Mouse (Mus musculus): ENCODE data around the gene Gm13697.
"Not testable (repeated sequence)": the region's sequence is repeated elsewhere in the genome, so short reads cannot be mapped to it uniquely, and the experiment has no call there.

The Gm13697 gene

GRCm38 (mm10) chr2:83984443-83984842 is at the start of gene Gm13697:
Gm13697 (plus strand) TSS chr2:83984743.
- DNase-seq (ENCODE audit: low read depth): not testable (repeated sequence)

DNA sequence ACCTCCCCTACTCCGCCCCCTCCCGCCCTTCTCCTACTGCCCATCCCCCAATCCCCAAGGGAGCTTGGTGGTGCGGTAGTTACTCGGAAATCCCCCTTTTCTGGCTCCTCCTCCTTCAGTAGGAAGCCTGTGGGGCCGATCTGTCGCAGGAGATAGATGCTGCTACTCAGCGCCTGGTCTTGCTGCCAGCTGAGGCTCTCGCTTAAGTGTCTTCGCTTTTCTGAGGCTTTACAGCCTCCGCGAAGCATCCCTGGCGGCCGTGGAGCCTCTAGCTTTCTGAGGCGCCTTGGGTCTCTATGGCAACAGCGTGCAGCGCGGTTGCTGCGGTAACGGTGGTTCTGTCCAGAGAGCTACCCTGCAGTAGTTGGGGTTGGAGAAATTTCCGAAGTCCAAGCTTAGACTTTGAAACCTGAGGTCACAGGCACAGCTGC is 43.6 kb upstream of the Gm13697 start, which contains the start of gene Zswim2:
Gene Zswim2 (minus strand): TSS at position 298 of the 431 bp plus-strand sequence.
- DNase-seq (ENCODE audit: low read depth): peak; percentile 32

- DNase-seq (ENCODE audit: low read depth): no peak
These were observed 43.2 kb upstream of the Gm13697 start for GRCm38 (mm10) chr2:83941378-83941777.

DNA sequence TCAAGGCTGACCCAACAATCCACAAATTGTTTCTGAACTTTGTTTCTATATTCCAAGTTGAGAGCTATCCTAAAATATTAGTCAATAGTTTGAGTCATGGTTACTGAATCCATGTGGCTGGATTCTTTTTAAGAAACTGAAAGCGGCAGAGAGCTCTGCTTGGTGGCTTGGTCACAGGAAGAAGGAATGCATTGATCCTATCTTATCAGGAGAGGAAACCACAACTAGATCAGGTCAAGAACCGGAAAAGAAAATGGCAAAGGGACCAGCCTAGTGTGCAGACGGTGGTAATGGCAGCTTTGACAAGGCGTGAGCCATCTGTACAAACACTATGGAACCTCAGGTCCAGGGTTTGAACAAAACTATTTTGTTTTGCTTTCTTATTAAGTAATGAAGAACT is 42.8 kb upstream of the Gm13697 start:
- DNase-seq (ENCODE audit: low read depth): no peak

DNA sequence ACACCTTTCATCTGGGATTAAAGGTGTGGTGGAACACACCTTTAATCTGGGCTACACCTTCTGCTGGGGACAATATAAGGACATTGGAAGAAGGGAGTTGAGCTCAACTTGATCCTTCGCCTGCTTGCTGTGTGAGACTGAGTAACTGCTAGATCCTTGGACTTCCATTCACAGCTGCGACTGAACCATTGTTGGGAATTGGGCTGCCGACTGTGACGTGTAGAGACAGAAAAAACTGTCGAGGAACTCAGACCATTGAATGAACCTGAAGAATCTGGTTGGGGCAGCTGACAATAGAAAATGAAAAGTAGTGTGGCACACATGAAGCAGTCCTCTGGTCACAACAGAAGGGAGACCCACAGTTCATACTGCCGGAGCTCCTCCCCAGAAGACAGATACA is 29.1 kb upstream of the Gm13697 start, which contains the start of gene Gm13698:
Gene Gm13698 (plus strand): TSS at position 301 of the 400 bp plus-strand sequence.
- not testable (repeated sequence) for DNase-seq (ENCODE audit: low read depth)

DNA sequence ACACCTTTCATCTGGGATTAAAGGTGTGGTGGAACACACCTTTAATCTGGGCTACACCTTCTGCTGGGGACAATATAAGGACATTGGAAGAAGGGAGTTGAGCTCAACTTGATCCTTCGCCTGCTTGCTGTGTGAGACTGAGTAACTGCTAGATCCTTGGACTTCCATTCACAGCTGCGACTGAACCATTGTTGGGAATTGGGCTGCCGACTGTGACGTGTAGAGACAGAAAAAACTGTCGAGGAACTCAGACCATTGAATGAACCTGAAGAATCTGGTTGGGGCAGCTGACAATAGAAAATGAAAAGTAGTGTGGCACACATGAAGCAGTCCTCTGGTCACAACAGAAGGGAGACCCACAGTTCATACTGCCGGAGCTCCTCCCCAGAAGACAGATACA is 23.3 kb upstream of the Gm13697 start, which contains the start of gene Gm13693:
Gene Gm13693 (plus strand): TSS at position 301 of the 400 bp plus-strand sequence.
- not testable (repeated sequence) for DNase-seq (ENCODE audit: low read depth)

DNA sequence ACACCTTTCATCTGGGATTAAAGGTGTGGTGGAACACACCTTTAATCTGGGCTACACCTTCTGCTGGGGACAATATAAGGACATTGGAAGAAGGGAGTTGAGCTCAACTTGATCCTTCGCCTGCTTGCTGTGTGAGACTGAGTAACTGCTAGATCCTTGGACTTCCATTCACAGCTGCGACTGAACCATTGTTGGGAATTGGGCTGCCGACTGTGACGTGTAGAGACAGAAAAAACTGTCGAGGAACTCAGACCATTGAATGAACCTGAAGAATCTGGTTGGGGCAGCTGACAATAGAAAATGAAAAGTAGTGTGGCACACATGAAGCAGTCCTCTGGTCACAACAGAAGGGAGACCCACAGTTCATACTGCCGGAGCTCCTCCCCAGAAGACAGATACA is 17.5 kb upstream of the Gm13697 start, which contains the start of gene Gm13695:
Gene Gm13695 (plus strand): TSS at position 301 of the 400 bp plus-strand sequence.
- DNase-seq (ENCODE audit: low read depth): not testable (repeated sequence)

DNA sequence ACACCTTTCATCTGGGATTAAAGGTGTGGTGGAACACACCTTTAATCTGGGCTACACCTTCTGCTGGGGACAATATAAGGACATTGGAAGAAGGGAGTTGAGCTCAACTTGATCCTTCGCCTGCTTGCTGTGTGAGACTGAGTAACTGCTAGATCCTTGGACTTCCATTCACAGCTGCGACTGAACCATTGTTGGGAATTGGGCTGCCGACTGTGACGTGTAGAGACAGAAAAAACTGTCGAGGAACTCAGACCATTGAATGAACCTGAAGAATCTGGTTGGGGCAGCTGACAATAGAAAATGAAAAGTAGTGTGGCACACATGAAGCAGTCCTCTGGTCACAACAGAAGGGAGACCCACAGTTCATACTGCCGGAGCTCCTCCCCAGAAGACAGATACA is 11.7 kb upstream of the Gm13697 start, which contains the start of gene Gm13696:
Gene Gm13696 (plus strand): TSS at position 301 of the 400 bp plus-strand sequence.
- DNase-seq (ENCODE audit: low read depth): not testable (repeated sequence)

DNA sequence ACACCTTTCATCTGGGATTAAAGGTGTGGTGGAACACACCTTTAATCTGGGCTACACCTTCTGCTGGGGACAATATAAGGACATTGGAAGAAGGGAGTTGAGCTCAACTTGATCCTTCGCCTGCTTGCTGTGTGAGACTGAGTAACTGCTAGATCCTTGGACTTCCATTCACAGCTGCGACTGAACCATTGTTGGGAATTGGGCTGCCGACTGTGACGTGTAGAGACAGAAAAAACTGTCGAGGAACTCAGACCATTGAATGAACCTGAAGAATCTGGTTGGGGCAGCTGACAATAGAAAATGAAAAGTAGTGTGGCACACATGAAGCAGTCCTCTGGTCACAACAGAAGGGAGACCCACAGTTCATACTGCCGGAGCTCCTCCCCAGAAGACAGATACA is 5.9 kb upstream of the Gm13697 start, which contains the start of gene Gm13694:
Gene Gm13694 (plus strand): TSS at position 301 of the 400 bp plus-strand sequence.
- DNase-seq (ENCODE audit: low read depth): not testable (repeated sequence)

GRCm38 (mm10) chr2:83990253-83990652 is 5.7 kb downstream of the Gm13697 start, which contains the start of gene Gm13691:
Gm13691 (plus strand) TSS chr2:83990553.
- DNase-seq (ENCODE audit: low read depth): not testable (repeated sequence)

- peak; percentile 30 for DNase-seq (ENCODE audit: low read depth)
These were observed 9.2 kb downstream of the Gm13697 start for GRCm38 (mm10) chr2:83993639-83994255.

- not testable (repeated sequence) for DNase-seq (ENCODE audit: low read depth)
These were observed 10.0 kb downstream of the Gm13697 start for GRCm38 (mm10) chr2:83994526-83994925.

DNA sequence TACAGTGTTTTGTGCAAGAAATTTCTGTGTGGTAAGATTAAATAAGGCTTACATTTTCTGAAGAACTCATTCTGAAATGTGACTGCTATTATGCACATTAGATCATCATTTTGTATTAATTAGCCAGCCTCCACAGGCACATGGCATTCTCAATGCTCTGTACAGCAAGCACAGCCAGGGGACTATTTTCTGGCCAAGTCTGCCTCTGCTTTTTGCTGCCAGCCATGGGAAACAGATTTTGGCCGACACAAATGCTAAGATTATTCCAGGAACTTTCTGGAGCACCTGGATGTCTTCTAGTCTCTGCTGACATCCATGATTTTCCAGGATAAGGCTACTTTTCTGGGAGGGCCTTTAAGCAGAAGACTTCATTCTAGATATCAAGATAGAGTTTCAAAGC is 24.4 kb downstream of the Gm13697 start:
- no peak for DNase-seq (ENCODE audit: low read depth)

DNA sequence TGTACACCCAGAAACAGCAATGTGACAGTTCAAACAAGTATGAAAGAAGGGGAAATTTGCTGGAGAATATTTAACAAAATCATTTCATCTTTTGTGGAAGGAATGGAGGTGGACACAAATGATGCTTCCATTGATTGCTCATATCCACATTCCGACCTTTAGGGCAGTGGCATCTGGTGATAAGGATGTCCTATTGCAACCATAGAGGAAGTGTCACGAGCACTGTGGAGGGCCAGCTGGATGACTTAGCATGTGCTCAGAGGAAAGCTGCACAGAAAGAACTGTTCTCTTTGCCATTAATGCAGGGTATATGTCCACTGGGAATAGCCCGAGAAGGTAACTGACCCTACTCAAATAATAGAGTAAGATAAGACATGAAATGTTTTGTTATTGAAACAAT is 25.3 kb downstream of the Gm13697 start:
- DNase-seq (ENCODE audit: low read depth): no peak

- no peak for DNase-seq (ENCODE audit: low read depth)
These were observed 30.0 kb downstream of the Gm13697 start for GRCm38 (mm10) chr2:84014572-84014971.

GRCm38 (mm10) chr2:84016291-84016690 is 31.7 kb downstream of the Gm13697 start:
- not testable (repeated sequence) for DNase-seq (ENCODE audit: low read depth)

- peak; percentile 18 for DNase-seq (ENCODE audit: low read depth)
These were observed 33.8 kb downstream of the Gm13697 start for GRCm38 (mm10) chr2:84018330-84018729.

GRCm38 (mm10) chr2:84019519-84020305 is 35.2 kb downstream of the Gm13697 start:
- peak; percentile 41 for DNase-seq (ENCODE audit: low read depth)

DNA sequence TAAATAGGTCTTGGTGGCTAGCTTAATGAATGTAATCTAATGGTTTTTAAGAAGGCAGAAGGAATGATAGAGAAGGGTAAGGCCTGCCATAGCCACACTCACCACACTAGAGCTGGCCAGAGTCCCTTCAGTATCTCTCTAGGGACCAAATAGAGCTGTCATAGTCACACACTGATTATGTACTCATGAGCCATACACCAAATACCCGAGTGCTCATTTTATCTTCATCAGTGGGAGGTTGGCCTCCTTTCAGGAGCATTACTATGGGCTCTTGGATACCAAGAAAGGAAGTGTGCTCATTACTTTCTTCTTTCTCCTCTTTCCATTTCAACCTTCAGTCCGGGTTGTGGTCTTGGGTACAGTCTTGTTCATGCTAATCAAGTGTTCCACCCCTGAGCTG is 37.4 kb downstream of the Gm13697 start:
- DNase-seq (ENCODE audit: low read depth): no peak

- no peak for DNase-seq (ENCODE audit: low read depth)
These were observed 38.4 kb downstream of the Gm13697 start for GRCm38 (mm10) chr2:84022905-84023304.

- DNase-seq (ENCODE audit: low read depth): no peak
These were observed 38.8 kb downstream of the Gm13697 start for GRCm38 (mm10) chr2:84023319-84023718.

DNA sequence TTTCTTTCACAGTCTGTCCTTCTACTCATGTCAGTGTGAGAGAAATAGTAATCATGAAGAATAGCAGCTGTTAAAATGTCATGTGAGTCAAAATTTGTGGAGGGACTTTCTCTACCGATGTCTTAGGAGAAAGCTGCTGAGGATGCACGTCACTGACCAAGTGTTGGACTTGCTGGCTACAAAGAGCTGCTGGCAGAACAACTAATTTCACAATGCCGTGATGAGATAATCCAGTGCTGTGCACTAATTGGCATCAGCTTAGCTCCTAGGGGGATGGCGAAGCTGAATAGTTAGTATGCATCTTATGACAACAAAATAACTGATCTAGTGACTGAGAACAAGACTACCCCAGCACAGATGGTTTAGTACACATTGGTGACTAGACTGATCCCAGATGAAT is 40.7 kb downstream of the Gm13697 start:
- no peak for DNase-seq (ENCODE audit: low read depth)

DNA sequence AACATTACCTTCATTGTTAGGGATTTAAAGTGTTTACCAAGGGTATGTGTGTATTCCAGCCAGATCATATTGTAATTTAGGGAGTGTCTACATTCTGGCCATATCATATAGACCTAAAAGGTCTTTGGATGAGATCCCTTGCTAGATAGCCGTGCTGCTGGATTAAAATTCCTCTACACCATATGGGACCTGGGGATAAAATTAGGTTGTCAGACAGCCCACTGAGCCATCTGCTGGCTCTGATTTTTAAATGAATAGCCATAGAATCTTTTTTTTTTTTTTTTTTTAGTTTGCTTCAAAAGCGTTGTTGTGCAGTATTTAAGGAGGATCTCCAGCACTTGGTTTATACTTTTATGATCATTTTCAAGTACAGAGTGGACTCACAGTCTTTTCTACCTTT is 48.0 kb downstream of the Gm13697 start:
- DNase-seq (ENCODE audit: low read depth): no peak

Data from c-Kit-positive CD71-negative TER-119-negative erythroid progenitor cells, embryonic 14.5 days (primary cell).